3 mouse cellular contexts compared by ENCODE assay signal in genomic region chr10:128615798-128616448, GRCm38 (mm10). TPM values are rescaled to one million over a fixed set of nuclear protein-coding genes. Genes with fewer than 3 reads are reported as not detected.
DNase-seq lines count a peak whose midpoint lies in the region; TF ChIP-seq lines count a peak whose summit lies in the region.
"Not testable (repeated sequence)": the region's sequence is repeated elsewhere in the genome, so short reads cannot be mapped to it uniquely, and the experiment has no call there.

No protein-coding gene starts in this region.

- TF ChIP-seq CTCF in CH12.LX (conservative IDR thresholded peaks at IDR 0.05 in 1 of 2, IDR thresholded peaks at IDR 0.05 in 1 of 2; ENCODE audit: low read depth in 2 of 2, low read length in 2 of 2); MEL (IDR thresholded peaks at IDR 0.05 in 2 of 3, conservative IDR thresholded peaks at IDR 0.05 in 1 of 3; ENCODE audit: control insufficient read depth in 1 of 3, insufficient read depth in 1 of 3, low read depth in 2 of 3, low read length in 3 of 3, poor library complexity in 1 of 3, severe bottlenecking in 1 of 3): not testable (repeated sequence)

- not testable (repeated sequence) for TF ChIP-seq RAD21 in CH12.LX (IDR thresholded peaks at IDR 0.05; ENCODE audit: low read depth, low read length); MEL (IDR thresholded peaks at IDR 0.05; ENCODE audit: low read depth, low read length)

- not testable (repeated sequence) for H3K4me3 ChIP-seq in CH12.LX (replicated peaks in 1 of 3; ENCODE audit: low read depth in 2 of 3, low read length in 2 of 3, poor library complexity in 1 of 3); ES-E14 (ENCODE audit: insufficient read depth in 1 of 2, low read depth in 1 of 2, low read length in 2 of 2, poor library complexity in 1 of 2, severe bottlenecking in 1 of 2); MEL (ENCODE audit: control insufficient read depth in 1 of 2, insufficient read depth in 1 of 2, low read depth in 2 of 2, low read length in 2 of 2)

- in situ Hi-C loops in CH12.LX (cut with MboI; ENCODE audit: low pct_ligation_motif_present, low pct_unique_long_range_greater_than_20kb, low sequenced_read_pairs) = not testable (repeated sequence)
- in situ Hi-C loops in ES-E14 (cut with MboI; ENCODE audit: low sequenced_read_pairs in 2 of 2, unreplicated experiment in 2 of 2) = loop anchor here in 1 of 2 experiments (10.0 kb wide), 1 partner anchor 59 kb away; the partner anchor contains the start of gene Suox

- not testable (repeated sequence) for H3K27me3 ChIP-seq in CH12.LX (replicated peaks); MEL (ENCODE audit: control insufficient read depth in 1 of 2, insufficient read depth in 2 of 2, low read length in 2 of 2)

- not testable (repeated sequence) for H3K36me3 ChIP-seq in CH12.LX (replicated peaks in 1 of 2; ENCODE audit: control insufficient read depth in 1 of 2, insufficient read depth in 1 of 2, low read length in 1 of 2); ES-E14 (ENCODE audit: control insufficient read depth, insufficient read depth, low read length, poor library complexity, severe bottlenecking)
- peaks cover 0 to 14% of the 10 kb centered on the region in 2 experiments; a peak in 2 of 4 replicates for H3K36me3 ChIP-seq in MEL (ENCODE audit: control insufficient read depth in 1 of 2, insufficient read depth in 2 of 2, low read length in 2 of 2)

- H3K9me3 ChIP-seq in CH12.LX (replicated peaks; ENCODE audit: low read length); ES-E14 (ENCODE audit: control insufficient read depth, insufficient read depth, low read depth, low read length); MEL (replicated peaks; ENCODE audit: insufficient read depth, low read length): not testable (repeated sequence)

- dilution Hi-C loops in CH12.LX (cut with MboI; ENCODE audit: extremely low pct_ligation_motif_present, extremely low pct_unique_long_range_greater_than_20kb, low sequenced_read_pairs) = not testable (repeated sequence)

- DNase-seq in CH12.LX (ENCODE audit: extremely low read depth); ES-E14 (ENCODE audit: low read depth, low spot score); MEL (ENCODE audit: low read depth, low spot score): not testable (repeated sequence)

- not testable (repeated sequence) for H3K27ac ChIP-seq in CH12.LX (ENCODE audit: insufficient read depth, low read depth); ES-E14 (ENCODE audit: insufficient read depth, low read depth, low read length, poor library complexity, severe bottlenecking); MEL (ENCODE audit: control insufficient read depth, low read depth, low read length)

- not testable (repeated sequence) for H3K79me2 ChIP-seq in CH12.LX (replicated peaks; ENCODE audit: control insufficient read depth, extremely low read depth, insufficient read depth, poor library complexity, severe bottlenecking); MEL (ENCODE audit: control insufficient read depth, insufficient read depth, low read length, poor library complexity)

- H3K4me1 ChIP-seq in CH12.LX (ENCODE audit: control insufficient read depth in 1 of 2, insufficient read depth in 2 of 2) (peaks cover 3 to 35% of the 10 kb centered on the region in 2 experiments; a peak in 3 of 4 replicates), MEL (ENCODE audit: control insufficient read depth in 1 of 2, insufficient read depth in 2 of 2, low read length in 2 of 2) (peaks cover 5 to 16% of the 10 kb centered on the region in 2 experiments; a peak in 3 of 4 replicates)
- not testable (repeated sequence) for H3K4me1 ChIP-seq in ES-E14 (ENCODE audit: control insufficient read depth in 2 of 2, insufficient read depth in 2 of 2, low read length in 2 of 2, poor library complexity in 1 of 2)

- not testable (repeated sequence) for TF ChIP-seq POLR2A in CH12.LX (IDR thresholded peaks at IDR 0.05; ENCODE audit: low read depth, low read length); MEL (IDR thresholded peaks at IDR 0.05; ENCODE audit: control insufficient read depth in 1 of 2, insufficient read depth in 1 of 2, low read depth in 1 of 2, low read length in 2 of 2, poor library complexity in 1 of 2)

- H3K4me2 ChIP-seq in CH12.LX (ENCODE audit: insufficient read depth, low read depth, poor library complexity, severe bottlenecking) = not testable (repeated sequence)

- TF ChIP-seq EP300 in CH12.LX (IDR thresholded peaks at IDR 0.05; ENCODE audit: low read length); MEL (IDR thresholded peaks at IDR 0.05; ENCODE audit: low read depth in 1 of 2, low read length in 2 of 2): not testable (repeated sequence)

- H3K9ac ChIP-seq in CH12.LX (ENCODE audit: insufficient read depth, low read depth); ES-E14 (ENCODE audit: insufficient read depth, low read depth, low read length, poor library complexity, severe bottlenecking); MEL (ENCODE audit: control insufficient read depth, low read depth, low read length, poor library complexity, severe bottlenecking): not testable (repeated sequence)

TF ChIP-seq in CH12.LX, 34 proteins besides CTCF, POLR2A, EP300 and RAD21:
- peak; percentile 66; the same call in 1 of the 2 replicates for TF ChIP-seq TBP (conservative IDR thresholded peaks at IDR 0.05; ENCODE audit: low read depth, low read length)
- peak; percentile 61; the same call in 1 of the 2 replicates for TF ChIP-seq ZNF384 (IDR thresholded peaks at IDR 0.05; ENCODE audit: low read depth, low read length)

TF ChIP-seq in ES-E14, 5 proteins besides CTCF, POLR2A, EP300 and RAD21:
- peak; percentile 67 for TF ChIP-seq ZNF384 (IDR thresholded peaks at IDR 0.05; ENCODE audit: low read depth, low read length)

TF ChIP-seq in MEL, 35 proteins besides CTCF, POLR2A, EP300 and RAD21:
- TF ChIP-seq ZNF384 (IDR thresholded peaks at IDR 0.05; ENCODE audit: low read depth, low read length) = peak; percentile 74
- TF ChIP-seq TBP (IDR thresholded peaks at IDR 0.05; ENCODE audit: low read depth, low read length) = peak; percentile 92
TF ChIP-seq in MEL: peak in this region for 2; not testable (repeated sequence) for 33.

RNA-seq across cellular contexts. Expression of gene Rps26, which starts 10.6 kb away (rescaled TPM):
- total RNA-seq in CH12.LX (2012; rRNA removed) = 2,580 and 2,987 TPM in 2 replicates
- total RNA-seq in CH12.LX (2014; rRNA removed) = 1,667 and 1,906 TPM in 2 replicates
- 2,220 and 2,250 TPM in 2 replicates for polyA plus RNA-seq in CH12.LX (2012; ENCODE audit: insufficient read length, low read depth)
- total RNA-seq in ES-E14 (2012; rRNA removed) = 1,660 and 1,982 TPM in 2 replicates
- total RNA-seq in MEL (2012; rRNA removed) = 2,338 and 2,523 TPM in 2 replicates
- polyA plus RNA-seq in MEL (2012; ENCODE audit: insufficient read depth in 1 of 2, insufficient read length in 2 of 2, low read depth in 1 of 2, low replicate concordance in 2 of 2, missing spikeins in 1 of 2) = 1,000 to 10,000 TPM in 1 of 2 experiments, not detected in 1; 2,530 TPM

RNA-seq across cellular contexts. Expression of gene Erbb3, which starts 26.5 kb away (rescaled TPM):
- 12.6 and 13.2 TPM in 2 replicates for total RNA-seq in CH12.LX (2012; rRNA removed)
- total RNA-seq in CH12.LX (2014; rRNA removed) = 11.3 and 13.0 TPM in 2 replicates
- polyA plus RNA-seq in CH12.LX (2012; ENCODE audit: insufficient read length, low read depth) = 7.4 and 7.7 TPM in 2 replicates
- 24.9 and 30.3 TPM in 2 replicates for total RNA-seq in ES-E14 (2012; rRNA removed)
- 0.39 and 0.42 TPM in 2 replicates for total RNA-seq in MEL (2012; rRNA removed)
- polyA plus RNA-seq in MEL (2012; ENCODE audit: insufficient read depth in 1 of 2, insufficient read length in 2 of 2, low read depth in 1 of 2, low replicate concordance in 2 of 2, missing spikeins in 1 of 2) = under 1 TPM in 1 of 2 experiments, not detected in 1; 0.29 TPM

RNA-seq across cellular contexts. Expression of gene Ikzf4, which starts 29.9 kb away (rescaled TPM):
- 0.08 and 0.13 TPM in 2 replicates for total RNA-seq in CH12.LX (2012; rRNA removed)
- total RNA-seq in CH12.LX (2014; rRNA removed) = 0.09 TPM in 1 of 2 replicates, not detected in the other
- 0.57 and 1.5 TPM in 2 replicates for polyA plus RNA-seq in CH12.LX (2012; ENCODE audit: insufficient read length, low read depth)
- total RNA-seq in ES-E14 (2012; rRNA removed) = 1.4 and 1.9 TPM in 2 replicates
- total RNA-seq in MEL (2012; rRNA removed) = not detected in 2 replicates
- polyA plus RNA-seq in MEL (2012; ENCODE audit: insufficient read depth in 1 of 2, insufficient read length in 2 of 2, low read depth in 1 of 2, low replicate concordance in 2 of 2, missing spikeins in 1 of 2) = under 1 TPM in 1 of 2 experiments, not detected in 1; 0.03 TPM

RNA-seq across cellular contexts. Expression of gene Pa2g4, which starts 50.1 kb away (rescaled TPM):
- total RNA-seq in CH12.LX (2012; rRNA removed) (133 and 166 TPM in 2 replicates), CH12.LX (2014; rRNA removed) (126 and 129 TPM in 2 replicates), ES-E14 (2012; rRNA removed) (127 and 170 TPM in 2 replicates), MEL (2012; rRNA removed) (232 and 235 TPM in 2 replicates)
- polyA plus RNA-seq in CH12.LX (2012; ENCODE audit: insufficient read length, low read depth) (550 and 650 TPM in 2 replicates), MEL (2012; ENCODE audit: insufficient read depth in 1 of 2, insufficient read length in 2 of 2, low read depth in 1 of 2, low replicate concordance in 2 of 2, missing spikeins in 1 of 2) (100 to 1,000 TPM; 298 to 663 TPM)

RNA-seq across cellular contexts. Expression of gene Suox, which starts 58.0 kb away (rescaled TPM):
- total RNA-seq in CH12.LX (2012; rRNA removed) (8.3 and 10.5 TPM in 2 replicates), CH12.LX (2014; rRNA removed) (10.9 and 11.4 TPM in 2 replicates), ES-E14 (2012; rRNA removed) (7.0 and 7.4 TPM in 2 replicates), MEL (2012; rRNA removed) (4.7 and 4.9 TPM in 2 replicates)
- polyA plus RNA-seq in CH12.LX (2012; ENCODE audit: insufficient read length, low read depth) (9.0 TPM in 2 replicates), MEL (2012; ENCODE audit: insufficient read depth in 1 of 2, insufficient read length in 2 of 2, low read depth in 1 of 2, low replicate concordance in 2 of 2, missing spikeins in 1 of 2) (1 to 10 TPM in 1 of 2 experiments, not detected in 1; 7.2 TPM)
